ENCODE assay signal across 8 mouse cellular contexts in genomic region chr11:96124052-96124914, GRCm38 (mm10). TPM values are rescaled to one million over a fixed set of nuclear protein-coding genes. Genes with fewer than 3 reads are reported as not detected.
DNase-seq lines count a peak whose midpoint lies in the region; ATAC-seq lines count a peak whose summit lies in the region.

No protein-coding gene starts in this region.

- DNase-seq in left cerebral cortex, postnatal 4 days = peak; percentile 30
- DNase-seq in left cerebral cortex, adult 8-10 months (ENCODE audit: low spot score in 2 of 2) = no peak
- DNase-seq in embryo, embryonic 10 days (ENCODE audit: low spot score) = peak; percentile 65
- peak; percentile 43 for DNase-seq in heart, postnatal 4 days
- no peak for DNase-seq in gastrocnemius, postnatal 14 days
- no peak for DNase-seq in urinary bladder, adult 2 months (ENCODE audit: low spot score)

- peak overlapping the region; percentile 42 for H3K4me3 ChIP-seq in limb, embryonic 12.5 days (replicated peaks)
- peak overlapping the region; percentile 40 for H3K4me3 ChIP-seq in midbrain, embryonic 15.5 days

- H3K9ac ChIP-seq in limb, embryonic 12.5 days (replicated peaks) = 0 out of 2 replicates have a peak overlapping the region, but pooled peaks have one; percentile 38
- peak overlapping the region; percentile 41 for H3K9ac ChIP-seq in midbrain, embryonic 15.5 days

- H3K4me1 ChIP-seq in limb, embryonic 12.5 days (replicated peaks) = peaks cover 13% of the 10 kb centered on the region
- peaks cover 11% of the 10 kb centered on the region for H3K4me1 ChIP-seq in midbrain, embryonic 15.5 days

- whole genome bisulfite sequencing in limb, embryonic 12.5 days = 1% methylated on average over 45 of the region's 45 CpGs
- 2% methylated on average over 45 of the region's 45 CpGs for WGBS in midbrain, embryonic 15.5 days

- H3K9me3 ChIP-seq in limb, embryonic 12.5 days = no peaks in the 10 kb centered on the region
- no peaks in the 10 kb centered on the region for H3K9me3 ChIP-seq in midbrain, embryonic 15.5 days

- intact Hi-C loops in left cerebral cortex, postnatal 4 days (cut with DNase I) = no loop called here
- intact Hi-C loops in gastrocnemius, postnatal 14 days (cut with DNase I; ENCODE audit: low total_unique reads) = no loop called here

- H3K27ac ChIP-seq in limb, embryonic 12.5 days = no peak overlapping the region
- H3K27ac ChIP-seq in midbrain, embryonic 15.5 days = no peak overlapping the region

- H3K36me3 ChIP-seq in limb, embryonic 12.5 days = no peaks in the 10 kb centered on the region
- H3K36me3 ChIP-seq in midbrain, embryonic 15.5 days (replicated peaks) = no peaks in the 10 kb centered on the region

- ATAC-seq in limb, embryonic 12.5 days (ENCODE audit: insufficient number of reproducible peaks, insufficient read depth, low FRiP score, low TSS enrichment, low read depth) = no peak
- ATAC-seq in midbrain, embryonic 15.5 days (replicated peaks) = no peak

- H3K27me3 ChIP-seq in limb, embryonic 12.5 days = peaks cover 57% of the 10 kb centered on the region
- peaks cover 42% of the 10 kb centered on the region for H3K27me3 ChIP-seq in midbrain, embryonic 15.5 days (replicated peaks)

- H3K4me2 ChIP-seq in limb, embryonic 12.5 days = peak overlapping the region; percentile 78
- H3K4me2 ChIP-seq in midbrain, embryonic 15.5 days = peak overlapping the region; percentile 83

RNA-seq across cellular contexts. Expression of gene Ttll6, which starts 9.3 kb away (rescaled TPM):
- under 1 TPM; 0.28 to 0.32 TPM for total RNA-seq in left cerebral cortex, postnatal 4 days (2021)
- under 1 TPM in 3 of 4 experiments, not detected in 1; 0.23 to 0.36 (median 0.30) TPM for total RNA-seq in left cerebral cortex, adult 8-10 months (2022)
- not detected for total RNA-seq in heart, postnatal 4 days (2021)
- not detected in 2 replicates for polyA plus RNA-seq in limb, embryonic 12.5 days (2016; fragmentation: Nextera tagmentation; extraction: Ambion mirVana)
- polyA plus RNA-seq in midbrain, embryonic 15.5 days (2015; fragmentation: Nextera tagmentation; extraction: Ambion mirVana) = 0.14 and 0.26 TPM in 2 replicates
- total RNA-seq in gastrocnemius, postnatal 14 days (2021) = not detected
- 0.04 TPM in 2 replicates for polyA plus RNA-seq in urinary bladder, adult 2 months (2012; rRNA removed)

RNA-seq across cellular contexts. Expression of gene Calcoco2, which starts 12.5 kb away (rescaled TPM):
- total RNA-seq in left cerebral cortex, postnatal 4 days (2021) = not detected
- not detected for total RNA-seq in left cerebral cortex, adult 8-10 months (2022)
- total RNA-seq in heart, postnatal 4 days (2021) = not detected
- not detected in 2 replicates for polyA plus RNA-seq in limb, embryonic 12.5 days (2016; fragmentation: Nextera tagmentation; extraction: Ambion mirVana)
- not detected in 2 replicates for polyA plus RNA-seq in midbrain, embryonic 15.5 days (2015; fragmentation: Nextera tagmentation; extraction: Ambion mirVana)
- not detected for total RNA-seq in gastrocnemius, postnatal 14 days (2021)
- polyA plus RNA-seq in urinary bladder, adult 2 months (2012; rRNA removed) = 0.03 TPM in 1 of 2 replicates, not detected in the other

RNA-seq across cellular contexts. Expression of gene Atp5g1, which starts 48.8 kb away (rescaled TPM):
- total RNA-seq in left cerebral cortex, postnatal 4 days (2021) = 100 to 1,000 TPM; 349 to 390 TPM
- 100 to 1,000 TPM; 354 to 394 (median 374) TPM for total RNA-seq in left cerebral cortex, adult 8-10 months (2022)
- total RNA-seq in heart, postnatal 4 days (2021) = 1,000 to 10,000 TPM; 2,269 to 2,363 TPM
- polyA plus RNA-seq in limb, embryonic 12.5 days (2016; fragmentation: Nextera tagmentation; extraction: Ambion mirVana) = 492 and 507 TPM in 2 replicates
- polyA plus RNA-seq in midbrain, embryonic 15.5 days (2015; fragmentation: Nextera tagmentation; extraction: Ambion mirVana) = 546 and 607 TPM in 2 replicates
- total RNA-seq in gastrocnemius, postnatal 14 days (2021) = 1,000 to 10,000 TPM; 1,272 to 1,516 TPM
- polyA plus RNA-seq in urinary bladder, adult 2 months (2012; rRNA removed) = 217 and 242 TPM in 2 replicates

RNA-seq across cellular contexts. Expression of gene Ube2z, which starts 59.1 kb away (rescaled TPM):
- total RNA-seq in left cerebral cortex, postnatal 4 days (2021) = 10 to 100 TPM; 68.1 to 72.8 TPM
- 10 to 100 TPM; 53.6 to 60.5 (median 59.8) TPM for total RNA-seq in left cerebral cortex, adult 8-10 months (2022)
- 10 to 100 TPM; 47.4 to 48.3 TPM for total RNA-seq in heart, postnatal 4 days (2021)
- 46.0 and 50.9 TPM in 2 replicates for polyA plus RNA-seq in limb, embryonic 12.5 days (2016; fragmentation: Nextera tagmentation; extraction: Ambion mirVana)
- 41.4 and 44.0 TPM in 2 replicates for polyA plus RNA-seq in midbrain, embryonic 15.5 days (2015; fragmentation: Nextera tagmentation; extraction: Ambion mirVana)
- 10 to 100 TPM; 17.6 to 19.9 TPM for total RNA-seq in gastrocnemius, postnatal 14 days (2021)
- polyA plus RNA-seq in urinary bladder, adult 2 months (2012; rRNA removed) = 56.8 and 65.1 TPM in 2 replicates

Comparison
In these comparisons a context has a peak if more than half of its experiments do, and no peak if none do; other contexts are left out.
1. DNase-seq: peak in left cerebral cortex, postnatal 4 days (single experiment), embryo, embryonic 10 days (single experiment) and heart, postnatal 4 days (single experiment); none in left cerebral cortex, adult 8-10 months (0 of 2), gastrocnemius, postnatal 14 days (single experiment) and urinary bladder, adult 2 months (single experiment).